In the genomic region with DNA sequence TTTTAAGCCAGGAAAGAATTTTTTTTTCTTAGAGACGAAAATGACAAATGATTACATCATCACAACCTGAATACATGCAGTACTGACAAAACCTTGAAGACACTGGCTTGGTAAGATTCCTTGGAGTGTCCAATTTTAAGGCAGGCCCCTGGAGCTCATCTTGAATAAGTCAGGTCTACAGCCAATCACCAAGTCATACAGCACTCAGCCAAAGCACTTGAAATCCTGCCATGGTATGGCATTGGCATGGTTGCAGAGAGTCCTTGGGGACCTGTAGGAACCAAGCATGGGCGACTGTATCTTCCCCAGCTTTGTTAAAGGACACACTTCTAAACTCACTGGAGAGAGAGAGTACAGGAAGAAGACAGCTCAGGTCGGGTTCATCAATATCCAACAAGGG, we compare ENCODE assay signal across 13 mouse cellular contexts.
DNase-seq lines count a peak whose midpoint lies in the region.
"Had no signal": no experiment of that assay in that cellular context is flagged by ENCODE, and none has a peak within 500 bp of the region (broad histone marks: within the 10 kb centered on the region; RNA-seq: fewer than 3 reads in every experiment).

No protein-coding gene starts in this region.

- peak; percentile 49 for DNase-seq in adrenal gland, adult 2 months
- no peak for DNase-seq in adrenal gland, adult 18-20 months (ENCODE audit: low spot score in 2 of 2)
- DNase-seq in adrenal gland, postnatal 14 days = peak; percentile 51
- DNase-seq in adrenal gland, adult 8-10 months = no peak
- DNase-seq in adrenal gland, postnatal 25 days = peak; percentile 40
- DNase-seq in cerebellum, adult 8-10 months = no peak
- DNase-seq: B cell, adult 2 months; cerebellum, adult 11-12 months; cerebellum, adult 2 months; cerebellum, adult 9-11 months; cerebellum, postnatal 14 days; cerebellum, postnatal 36 days; embryo, embryonic 11 days had no signal

Comparison
In these comparisons a context has a peak if more than half of its experiments do, and no peak if none do; other contexts are left out.
1. DNase-seq: peak in adrenal gland, adult 2 months (single experiment), adrenal gland, postnatal 14 days (single experiment) and adrenal gland, postnatal 25 days (single experiment); none in adrenal gland, adult 18-20 months (0 of 2), adrenal gland, adult 8-10 months (single experiment) and cerebellum, adult 8-10 months (single experiment).